Mouse (Mus musculus): ENCODE measurements at regions not wholly inside any gene's neighbourhood (a gene's known extent, or its start where the extent isn't known, plus 50 kb on each side); places are given as distances from the start of the nearest gene placed in this dataset.

GRCm38 (mm10) chrX:57676764-57677163 is 173.2 kb upstream of the Gpr101 start:
- TF ChIP-seq EP300 (IDR thresholded peaks at IDR 0.05; ENCODE audit: low read depth) (no peak), CTCF (IDR thresholded peaks at IDR 0.05; ENCODE audit: low read depth) (no peak)

Measured in liver, embryonic 14.5 days (tissue).